Mouse (Mus musculus): ENCODE measurements around the gene Fam20a.

Gene Fam20a

GRCm38 (mm10) chr11:109721781-109722446 lies at the start of gene Fam20a:
Fam20a (minus strand) TSS chr11:109722279.
- no peak for DNase-seq (ENCODE audit: low read depth)

- no peak for DNase-seq (ENCODE audit: low read depth)
Measured at GRCm38 (mm10) chr11:109771381-109771780, 49.3 kb upstream of the Fam20a start.

GRCm38 (mm10) chr11:109770185-109770584 lies 48.1 kb upstream of the Fam20a start:
- DNase-seq (ENCODE audit: low read depth), result no peak

GRCm38 (mm10) chr11:109769091-109769490 lies 47.0 kb upstream of the Fam20a start:
- no peak for DNase-seq (ENCODE audit: low read depth)

GRCm38 (mm10) chr11:109760063-109760462 lies 38.0 kb upstream of the Fam20a start:
- no peak for DNase-seq (ENCODE audit: low read depth)

GRCm38 (mm10) chr11:109758616-109759215 lies 36.6 kb upstream of the Fam20a start:
- DNase-seq (ENCODE audit: low read depth), result no peak

- no peak for DNase-seq (ENCODE audit: low read depth)
Measured at GRCm38 (mm10) chr11:109754105-109754602, 32.1 kb upstream of the Fam20a start.

GRCm38 (mm10) chr11:109751636-109752603 lies 29.8 kb upstream of the Fam20a start:
- no peak for DNase-seq (ENCODE audit: low read depth)

- no peak for DNase-seq (ENCODE audit: low read depth)
Measured at GRCm38 (mm10) chr11:109745210-109745609, 23.1 kb upstream of the Fam20a start.

GRCm38 (mm10) chr11:109737967-109738366 lies 15.9 kb upstream of the Fam20a start:
- DNase-seq (ENCODE audit: low read depth), result peak; percentile 54

GRCm38 (mm10) chr11:109736406-109736805 lies 14.3 kb upstream of the Fam20a start:
- DNase-seq (ENCODE audit: low read depth), result no peak

- no peak for DNase-seq (ENCODE audit: low read depth)
Measured at GRCm38 (mm10) chr11:109734341-109734740, 12.3 kb upstream of the Fam20a start.

- DNase-seq (ENCODE audit: low read depth), result no peak
Measured at GRCm38 (mm10) chr11:109732726-109733438, 10.8 kb upstream of the Fam20a start.

GRCm38 (mm10) chr11:109728371-109728770 lies 6.3 kb upstream of the Fam20a start:
- no peak for DNase-seq (ENCODE audit: low read depth)

- DNase-seq (ENCODE audit: low read depth), result no peak
Measured at GRCm38 (mm10) chr11:109722711-109723110, 632 bp upstream of the Fam20a start.

- no peak for DNase-seq (ENCODE audit: low read depth)
Measured at GRCm38 (mm10) chr11:109721320-109721780, 729 bp downstream of the Fam20a start.

GRCm38 (mm10) chr11:109720809-109721319 lies 1.2 kb downstream of the Fam20a start:
- no peak for DNase-seq (ENCODE audit: low read depth)

GRCm38 (mm10) chr11:109719399-109719798 lies 2.7 kb downstream of the Fam20a start:
- DNase-seq (ENCODE audit: low read depth), result no peak

GRCm38 (mm10) chr11:109717966-109718895 lies 3.8 kb downstream of the Fam20a start:
- DNase-seq (ENCODE audit: low read depth), result no peak

- no peak for DNase-seq (ENCODE audit: low read depth)
Measured at GRCm38 (mm10) chr11:109717448-109717847, 4.6 kb downstream of the Fam20a start.

Measured in 416B (cell line).